Mouse (Mus musculus) forebrain, embryonic 12.5 days (tissue): Measurements from ENCODE around the gene Wdr18. TPM values are rescaled to one million over a fixed set of nuclear protein-coding genes. Genes with fewer than 3 reads are reported as not detected.
A peak's percentile ranks its signal among the peaks of the same experiment; 100 is the strongest.

Source experiments
- ATAC-seq: fragments of 200-750 bp; cut with Nextera tagmentation; 2 replicates; pipeline ENCODE4 v1.8.0; 2017; ENCODE audit warnings: moderate TSS enrichment; ENCODE audit not compliant: low FRiP score
- H3K27ac ChIP-seq: fragments of 300-500 bp; sonication (generic); 2 replicates; pipeline ENCODE4 v1.5.1; 2016; ENCODE audit warnings: mild to moderate bottlenecking
- H3K27me3 ChIP-seq: fragments of 300-500 bp; sonication (generic); 2 replicates; pipeline ENCODE4 v1.6.1; 2016; ENCODE audit warnings: mild to moderate bottlenecking
- H3K36me3 ChIP-seq: fragments of 300-500 bp; sonication (generic); replicated peaks from 2 replicates; pipeline ENCODE4 v1.6.1; 2016; ENCODE audit warnings: mild to moderate bottlenecking
- H3K4me1 ChIP-seq: fragments of 300-500 bp; sonication (generic); 2 replicates; pipeline ENCODE4 v1.6.1; 2016
- H3K4me2 ChIP-seq: fragments of 300-500 bp; sonication (generic); 2 replicates; pipeline ENCODE4 v1.6.1; 2016; ENCODE audit warnings: mild to moderate bottlenecking, moderate library complexity
- H3K4me3 ChIP-seq: fragments of 300-500 bp; sonication (generic); replicated peaks from 2 replicates; pipeline ENCODE4 v1.5.1; 2016; ENCODE audit warnings: mild to moderate bottlenecking
- H3K9ac ChIP-seq: fragments of 300-500 bp; sonication (generic); 2 replicates; pipeline ENCODE4 v1.6.1; 2016; ENCODE audit warnings: mild to moderate bottlenecking
- H3K9me3 ChIP-seq: fragments of 300-500 bp; sonication (generic); 2 replicates; pipeline ENCODE4 v1.6.1; 2016
- WGBS: fragments of 180-500 bp; shearing (Covaris S2); methylation state at CpG from one replicate; pipeline ENCODE4 v1.1.7; 2016; 5-methylcytosine and 5-hydroxymethylcytosine counted together
- polyA plus RNA-seq: library from polyadenylated mRNA; unstranded; fragments of >200 nt; fragmentation: Nextera tagmentation; extraction: Ambion mirVana; gene quantifications from 2 replicates; pipeline ENCODE4 v1.2.1, GENCODE M21; 2016

Wdr18 gene
- polyA plus RNA-seq, 1 experiment from 2014 or later, result 96.0 TPM

DNA sequence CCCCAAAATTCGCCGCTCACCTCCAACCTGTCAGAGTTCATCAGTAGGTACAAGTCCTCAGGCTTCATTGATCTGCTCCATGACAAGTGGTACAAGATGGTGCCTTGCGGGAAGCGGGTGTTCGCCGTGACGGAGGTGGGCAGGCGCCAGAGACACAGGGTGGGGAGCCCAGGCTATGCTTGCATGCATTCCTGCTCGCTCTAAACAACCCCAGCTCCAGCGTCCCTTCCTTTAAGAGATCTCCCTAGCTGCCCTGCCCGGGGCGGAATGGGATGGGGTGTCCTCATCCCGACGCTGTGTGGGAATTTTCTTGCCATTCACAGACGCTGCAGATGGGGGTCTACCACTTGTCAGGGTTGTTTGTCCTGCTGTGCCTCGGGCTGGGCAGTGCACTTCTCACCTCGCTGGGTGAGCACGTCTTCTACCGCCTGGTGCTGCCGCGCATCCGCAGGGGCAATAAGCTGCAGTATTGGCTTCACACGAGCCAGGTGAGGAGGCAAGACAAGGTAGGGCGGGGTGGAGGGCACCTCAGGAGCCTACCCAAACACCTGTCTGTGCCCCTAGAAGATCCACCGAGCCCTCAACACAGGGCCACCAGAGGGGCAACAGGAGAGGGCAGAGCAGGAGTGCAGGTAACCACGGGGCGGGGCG, 16.2 kb downstream of the Wdr18 start:
- no peak for ATAC-seq
- Histone ChIP-seq H3K36me3 (peaks cover 60% of the 10 kb centered on the region), H3K27ac (no peak overlapping the region), H3K27me3 (peaks cover 26% of the 10 kb centered on the region), H3K4me3 (no peak overlapping the region), H3K4me2 (no peak overlapping the region), H3K4me1 (peaks cover 11% of the 10 kb centered on the region), H3K9ac (no peak overlapping the region), H3K9me3 (no peaks in the 10 kb centered on the region)
- 88% methylated on average over 28 of the region's 28 CpGs for WGBS

DNA sequence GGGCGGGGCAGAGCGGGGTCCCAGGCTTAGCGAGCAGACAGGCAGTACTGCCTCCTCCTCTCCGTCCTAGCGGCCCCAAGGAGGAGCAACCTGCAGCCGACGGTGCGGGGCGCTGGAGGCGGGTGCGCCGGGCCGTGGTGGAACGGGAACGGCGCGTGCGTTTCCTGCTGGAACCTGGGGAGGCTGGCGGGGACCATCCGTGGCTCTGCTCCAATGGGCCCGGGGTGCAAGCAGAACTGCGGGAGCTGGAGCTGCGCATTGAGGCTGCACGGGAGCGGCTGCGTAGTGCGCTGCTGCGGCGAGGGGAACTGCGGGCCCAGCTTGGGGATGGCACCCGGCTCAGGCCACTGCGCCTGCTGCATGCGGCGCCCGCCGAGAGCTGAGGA, 16.8 kb downstream of the Wdr18 start:
- ATAC-seq, result no peak
- Histone ChIP-seq H3K9me3 (no peaks in the 10 kb centered on the region), H3K27me3 (peaks cover 20% of the 10 kb centered on the region), H3K4me1 (peaks cover 14% of the 10 kb centered on the region), H3K4me2 (no peak overlapping the region), H3K9ac (no peak overlapping the region), H3K27ac (no peak overlapping the region), H3K36me3 (peaks cover 60% of the 10 kb centered on the region), H3K4me3 (no peak overlapping the region)
- 67% methylated on average over 35 of the region's 36 CpGs for WGBS

DNA sequence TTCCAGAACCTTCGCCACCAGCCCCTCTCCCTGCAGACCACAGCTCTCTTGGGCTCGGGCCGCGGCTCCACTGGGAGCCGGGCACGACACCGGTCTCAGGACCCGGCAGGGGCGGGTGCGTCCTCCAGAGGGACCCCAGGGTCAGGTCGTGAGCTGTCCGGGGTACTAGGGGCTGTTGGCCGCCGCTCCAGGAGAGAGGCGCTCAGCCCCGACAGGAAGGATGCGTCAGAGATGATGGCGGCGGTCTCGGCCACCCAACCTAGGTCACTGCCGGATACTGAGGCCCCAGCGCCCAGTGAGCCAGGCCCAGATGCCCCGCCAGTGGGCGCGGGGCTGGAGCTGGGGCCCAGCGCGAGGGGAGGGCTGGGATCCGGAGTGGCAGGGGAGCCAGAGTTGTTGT, 17.4 kb downstream of the Wdr18 start:
- peaks cover 17% of the 10 kb centered on the region for H3K4me1 ChIP-seq
- peaks cover 14% of the 10 kb centered on the region for H3K27me3 ChIP-seq
- WGBS, result 81% methylated on average over 28 of the region's 28 CpGs
- no peak for ATAC-seq
- H3K9ac ChIP-seq, result peak overlapping the region; percentile 12; the same call in 1 of the 2 replicates
- 0 out of 2 replicates have a peak overlapping the region, but pooled peaks have one; percentile 1 for H3K4me3 ChIP-seq
- no peak overlapping the region for H3K4me2 ChIP-seq
- H3K27ac ChIP-seq, result no peak overlapping the region
- H3K36me3 ChIP-seq, result peaks cover 60% of the 10 kb centered on the region
- no peaks in the 10 kb centered on the region for H3K9me3 ChIP-seq

DNA sequence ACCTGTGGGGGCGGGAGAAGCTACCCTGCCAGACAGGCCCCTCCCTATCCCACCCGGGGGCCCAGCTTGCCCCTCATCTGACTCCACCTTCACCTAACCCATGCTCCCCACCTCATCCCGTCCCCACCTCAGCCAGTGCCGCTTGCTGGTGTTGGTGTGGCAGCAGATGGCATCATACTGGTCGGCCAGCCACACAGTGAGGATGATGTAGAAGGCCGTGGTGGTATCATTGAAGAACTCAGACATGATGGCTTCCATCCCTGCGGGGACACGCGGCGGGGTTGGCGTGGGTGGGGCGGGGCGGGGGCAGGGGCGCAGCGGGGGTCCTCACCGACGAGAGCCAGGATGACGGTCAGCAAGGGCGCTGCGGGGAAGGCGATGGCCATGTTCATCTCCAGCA, 18.1 kb downstream of the Wdr18 start:
- peaks cover 24% of the 10 kb centered on the region for H3K4me1 ChIP-seq
- peaks cover 7% of the 10 kb centered on the region; the same call in 1 of the 2 replicates for H3K27me3 ChIP-seq
- no peaks in the 10 kb centered on the region for H3K9me3 ChIP-seq
- H3K36me3 ChIP-seq, result peaks cover 60% of the 10 kb centered on the region
- no peak overlapping the region for H3K4me2 ChIP-seq
- 94% methylated on average over 21 of the region's 21 CpGs for WGBS
- no peak overlapping the region for H3K4me3 ChIP-seq
- H3K27ac ChIP-seq, result no peak overlapping the region
- no peak for ATAC-seq
- no peak overlapping the region for H3K9ac ChIP-seq

DNA sequence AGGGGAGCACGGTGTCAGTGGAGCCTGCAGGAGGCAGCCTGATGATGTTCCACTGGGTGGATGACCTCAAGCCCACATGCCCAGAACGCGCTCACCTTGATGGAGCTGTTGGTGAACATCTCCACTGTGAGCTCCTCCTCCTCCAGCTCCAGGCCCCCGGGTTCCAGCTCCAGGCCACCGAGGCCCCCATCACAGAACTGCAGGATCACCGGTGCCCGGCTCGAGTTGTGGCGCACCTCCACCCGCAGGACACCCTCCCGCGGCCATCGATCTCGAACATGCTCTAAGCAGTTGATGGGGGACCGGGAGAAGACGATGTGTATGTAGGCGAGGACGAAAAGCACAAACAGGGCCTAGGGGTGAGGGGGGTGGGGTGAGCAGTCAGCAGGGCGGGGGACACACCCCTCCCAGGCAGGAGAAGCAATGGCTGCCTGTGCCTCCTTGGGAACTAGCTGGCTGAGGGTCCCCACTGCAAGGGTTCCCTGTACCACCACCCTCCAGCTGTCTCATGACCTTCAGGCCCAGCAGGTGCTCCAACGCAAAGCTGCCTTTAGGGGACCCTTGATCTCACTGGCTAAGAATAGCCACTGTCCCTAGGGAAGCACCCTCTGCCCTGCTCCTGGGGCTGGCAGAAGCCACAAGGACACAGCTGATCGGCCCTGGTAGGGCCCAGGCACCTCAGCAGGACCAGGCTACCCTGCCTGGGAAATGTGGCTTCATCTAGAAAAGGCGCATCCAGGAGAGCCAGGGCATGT, 19.6 kb downstream of the Wdr18 start:
- Histone ChIP-seq H3K4me3 (no peak overlapping the region), H3K4me1 (peaks cover 31% of the 10 kb centered on the region), H3K27me3 (no peaks in the 10 kb centered on the region), H3K9ac (no peak overlapping the region), H3K4me2 (no peak overlapping the region), H3K36me3 (peaks cover 54% of the 10 kb centered on the region), H3K9me3 (no peaks in the 10 kb centered on the region), H3K27ac (no peak overlapping the region)
- no peak for ATAC-seq
- 94% methylated on average over 22 of the region's 22 CpGs for WGBS

DNA sequence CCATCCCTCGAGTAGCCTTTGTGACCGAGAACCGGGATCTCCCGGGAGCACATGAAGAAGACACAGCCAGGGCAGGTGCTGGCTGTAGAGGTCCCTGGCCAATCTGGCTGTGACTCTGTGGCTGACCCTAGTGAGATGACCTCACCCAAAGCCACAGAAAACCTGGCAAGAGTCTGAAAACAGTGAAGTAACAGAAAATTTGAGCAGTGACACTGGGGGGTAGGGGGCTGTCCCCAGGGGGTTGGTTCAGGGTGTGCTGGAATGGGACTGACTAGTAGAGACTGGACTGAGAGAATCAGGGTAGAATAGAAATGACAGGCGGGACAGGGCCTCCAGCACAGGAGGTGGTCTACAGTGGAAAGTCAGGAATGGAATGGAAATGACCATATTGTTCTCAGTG, 23.3 kb downstream of the Wdr18 start:
- Histone ChIP-seq H3K36me3 (peaks cover 21% of the 10 kb centered on the region), H3K9me3 (no peaks in the 10 kb centered on the region), H3K4me2 (peak overlapping the region; percentile 91), H3K27ac (peak overlapping the region; percentile 94; the same call in 1 of the 2 replicates), H3K9ac (peak overlapping the region; percentile 80), H3K27me3 (peaks cover 18% of the 10 kb centered on the region), H3K4me1 (peaks cover 55% of the 10 kb centered on the region), H3K4me3 (peak overlapping the region; percentile 76)
- 79% methylated on average over 5 of the region's 5 CpGs for WGBS
- no peak for ATAC-seq

DNA sequence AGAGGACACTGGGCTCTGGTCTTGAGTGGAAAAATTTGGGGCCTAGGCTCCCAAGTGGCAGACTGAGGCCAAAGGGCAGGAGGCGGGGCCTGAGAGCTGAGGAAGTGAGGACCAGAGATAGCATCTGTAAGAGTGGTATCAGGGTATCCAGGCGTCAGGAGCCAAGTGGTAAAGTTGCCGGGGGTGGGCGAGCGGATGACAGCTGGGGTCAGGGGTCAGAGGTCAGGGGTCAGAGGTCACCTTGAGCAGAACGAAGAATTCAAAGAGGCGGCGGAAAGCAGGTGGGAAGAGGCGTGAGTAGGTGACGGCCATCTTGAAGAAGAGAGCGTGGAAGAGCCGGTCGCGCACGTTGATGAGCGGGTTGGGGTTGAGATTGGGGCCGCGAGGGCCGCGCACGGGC, 23.7 kb downstream of the Wdr18 start:
- no peaks in the 10 kb centered on the region for H3K9me3 ChIP-seq
- 0 out of 2 replicates have a peak, but pooled peaks have one; percentile 2 for ATAC-seq
- H3K36me3 ChIP-seq, result peaks cover 16% of the 10 kb centered on the region
- H3K4me1 ChIP-seq, result peaks cover 59% of the 10 kb centered on the region
- WGBS, result under 1% methylated on average over 15 of the region's 21 CpGs
- H3K9ac ChIP-seq, result peak overlapping the region; percentile 80
- peaks cover 22% of the 10 kb centered on the region for H3K27me3 ChIP-seq
- H3K4me2 ChIP-seq, result peak overlapping the region; percentile 91
- H3K4me3 ChIP-seq, result peak overlapping the region; percentile 76
- peak overlapping the region; percentile 94 for H3K27ac ChIP-seq

DNA sequence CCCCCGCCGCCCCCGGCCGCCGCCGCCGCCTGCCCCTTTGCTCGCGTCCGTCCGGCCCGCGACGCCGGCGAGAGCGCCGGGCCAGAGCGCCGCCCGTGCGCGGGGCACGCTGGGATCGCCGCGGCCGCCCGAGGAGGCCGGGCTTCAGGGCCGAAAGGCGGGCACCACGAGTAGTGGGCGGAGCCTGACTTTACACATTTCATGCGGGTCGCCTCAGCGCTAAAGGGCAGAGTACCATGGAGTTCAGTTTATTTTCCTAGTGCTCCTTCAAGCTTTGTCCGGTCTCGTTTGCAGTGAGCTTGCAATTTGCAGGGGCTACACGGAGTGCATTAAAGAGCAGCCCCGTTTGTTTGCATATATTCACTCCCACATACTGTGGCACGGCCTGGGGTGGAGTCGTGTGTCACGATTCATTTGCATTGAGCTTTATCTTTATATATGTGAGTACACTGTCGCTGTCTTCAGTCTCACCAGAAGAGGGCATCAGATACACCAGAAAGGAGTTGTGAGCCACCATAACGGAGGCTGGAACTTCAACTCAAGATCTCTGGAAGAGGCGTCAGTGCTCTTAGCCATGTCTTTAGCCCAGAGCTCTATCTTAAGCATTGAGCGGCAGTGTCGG, 24.4 kb downstream of the Wdr18 start, which contains the start of gene Tmem259:
TSS of gene Tmem259 (minus strand) at position 136 of the 622 bp plus-strand sequence.
- Histone ChIP-seq H3K9me3 (no peaks in the 10 kb centered on the region), H3K9ac (peak within 1 kb of the TSS; percentile 80), H3K36me3 (peaks cover 10% of the 10 kb centered on the region), H3K27ac (peak within 1 kb of the TSS; percentile 94), H3K4me3 (peak within 1 kb of the TSS; percentile 76), H3K4me2 (peak within 1 kb of the TSS; percentile 91), H3K4me1 (peaks cover 62% of the 10 kb centered on the region), H3K27me3 (peaks cover 29% of the 10 kb centered on the region)
- WGBS, result under 1% methylated on average over 41 of the region's 49 CpGs
- ATAC-seq, result peak; percentile 79

DNA sequence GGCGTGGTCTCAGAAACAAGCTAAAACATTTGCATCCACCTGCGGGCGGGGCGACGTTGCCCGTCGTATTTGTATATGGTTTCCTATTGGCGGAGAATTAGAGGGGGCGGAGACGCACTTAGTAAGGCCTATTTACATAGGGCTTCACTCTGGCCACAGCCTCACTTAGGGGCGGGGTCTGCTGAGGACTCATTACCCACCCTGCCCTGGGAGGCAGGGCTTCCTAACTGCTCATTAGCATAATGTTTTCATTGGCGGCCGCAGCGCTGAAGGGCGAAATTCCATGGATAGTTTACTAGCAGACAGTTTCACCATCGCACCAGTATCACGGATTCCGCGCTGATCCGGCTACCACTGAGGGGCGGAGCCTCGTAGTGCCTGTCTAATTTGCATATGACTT, 24.9 kb downstream of the Wdr18 start:
- Histone ChIP-seq H3K9ac (peak overlapping the region; percentile 80), H3K4me2 (peak overlapping the region; percentile 91), H3K36me3 (0 out of 2 replicates have a peak, but pooled peaks cover 4% of the 10 kb centered on the region), H3K4me3 (peak overlapping the region; percentile 76), H3K9me3 (no peaks in the 10 kb centered on the region), H3K27ac (peak overlapping the region; percentile 94), H3K4me1 (peaks cover 63% of the 10 kb centered on the region), H3K27me3 (peaks cover 34% of the 10 kb centered on the region)
- peak; percentile 94 for ATAC-seq
- WGBS, result under 1% methylated on average over 22 of the region's 22 CpGs

DNA sequence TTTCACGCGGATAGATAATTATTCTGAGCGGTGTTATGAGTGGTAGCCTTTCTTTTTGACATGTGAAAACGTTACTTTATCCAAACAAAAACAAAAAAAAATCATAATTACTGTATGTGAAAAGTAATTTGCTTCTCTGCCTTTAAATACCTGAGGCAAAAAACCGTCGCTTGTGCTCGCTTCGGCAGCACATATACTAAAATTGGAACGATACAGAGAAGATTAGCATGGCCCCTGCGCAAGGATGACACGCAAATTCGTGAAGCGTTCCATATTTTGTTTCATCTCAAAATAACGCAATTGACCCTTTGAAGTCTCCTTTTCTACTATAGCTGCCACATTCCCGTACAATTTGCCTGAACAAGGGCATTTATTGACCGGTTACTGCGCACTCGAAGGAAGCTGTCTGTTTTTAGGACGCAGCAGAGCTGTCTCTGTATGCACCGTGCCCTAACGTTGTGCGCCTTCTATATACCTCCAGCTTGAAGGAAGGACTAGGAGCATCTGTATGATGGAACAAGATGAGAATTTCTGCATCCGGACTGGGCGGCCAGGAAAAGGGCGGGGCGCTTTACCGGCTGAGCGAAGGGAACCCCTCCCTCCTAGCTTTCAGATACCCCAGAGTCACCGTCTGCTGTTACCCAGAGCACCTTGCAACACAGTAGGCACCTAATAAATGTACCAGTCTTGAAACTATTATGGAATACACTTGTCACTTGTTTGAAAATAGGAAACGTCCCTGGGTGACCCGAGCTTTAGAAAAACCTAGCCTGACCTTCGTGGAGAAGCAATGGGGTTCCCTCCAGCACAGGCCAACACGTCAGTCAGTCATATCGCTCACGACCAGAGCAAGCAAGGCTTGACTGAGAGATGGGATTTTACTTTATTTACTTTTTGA, 25.6 kb downstream of the Wdr18 start:
- H3K4me2 ChIP-seq, result peak overlapping the region; percentile 91
- WGBS, result 5% methylated on average over 35 of the region's 35 CpGs
- H3K4me3 ChIP-seq, result peak overlapping the region; percentile 76
- no peak for ATAC-seq
- peak overlapping the region; percentile 80 for H3K9ac ChIP-seq
- H3K27ac ChIP-seq, result peak overlapping the region; percentile 94
- 0 out of 2 replicates have a peak, but pooled peaks cover under 1% of the 10 kb centered on the region for H3K36me3 ChIP-seq
- no peaks in the 10 kb centered on the region for H3K9me3 ChIP-seq
- peaks cover 63% of the 10 kb centered on the region for H3K4me1 ChIP-seq
- H3K27me3 ChIP-seq, result peaks cover 41% of the 10 kb centered on the region

DNA sequence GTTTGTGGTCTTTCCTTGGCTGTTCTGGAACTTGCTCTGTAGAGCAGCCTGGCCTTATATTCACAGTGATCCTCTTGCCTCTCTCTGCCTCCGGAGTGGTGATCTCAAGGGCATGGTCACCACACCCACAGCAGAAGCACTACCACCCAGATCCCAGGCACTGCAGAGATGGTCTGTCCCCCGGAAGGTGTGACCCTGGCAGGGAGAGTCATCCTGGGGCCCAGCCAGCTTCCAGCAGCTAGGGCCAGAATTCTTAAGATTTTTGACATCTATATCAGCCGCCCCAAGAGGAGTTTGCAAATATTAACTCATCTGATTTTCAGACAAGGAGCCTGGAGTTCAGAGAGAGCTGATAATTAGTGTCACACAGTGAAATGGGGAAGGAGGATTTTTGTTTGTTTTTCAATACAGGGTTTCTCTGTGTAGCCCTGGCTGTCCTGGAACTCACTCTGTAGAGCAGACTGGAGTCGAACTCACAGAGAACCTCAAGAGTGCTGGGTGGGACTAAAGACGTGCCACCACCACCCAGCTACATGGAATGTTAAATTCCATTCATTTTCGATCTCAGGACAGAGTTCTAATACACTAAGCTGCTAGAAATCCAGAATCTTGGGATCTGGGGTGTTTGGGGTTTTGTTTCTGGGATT, 26.4 kb downstream of the Wdr18 start:
- Histone ChIP-seq H3K4me2 (peak overlapping the region; percentile 91), H3K4me3 (peak overlapping the region; percentile 76), H3K9me3 (no peaks in the 10 kb centered on the region), H3K36me3 (no peaks in the 10 kb centered on the region), H3K27me3 (peaks cover 49% of the 10 kb centered on the region), H3K9ac (peak overlapping the region; percentile 80), H3K27ac (peak overlapping the region; percentile 94), H3K4me1 (peaks cover 57% of the 10 kb centered on the region)
- WGBS, result 50% methylated on average over 6 of the region's 6 CpGs
- no peak for ATAC-seq
